Mouse (Mus musculus) Muller cell, postnatal 12 days (primary cell): ENCODE results near the gene Ubb.

Source experiments
- DNase-seq: peaks from one replicate; pipeline ENCODE4 v3.0.0-alpha.2; 2015; ENCODE audit errors: inconsistent ontology term

The Ubb gene

GRCm38 (mm10) chr11:62551226-62552119, 502 bp downstream of the Ubb start:
- DNase-seq: peak; percentile 99

- no peak for DNase-seq
These were observed 2.2 kb downstream of the Ubb start for GRCm38 (mm10) chr11:62553186-62553585.

GRCm38 (mm10) chr11:62553633-62554032, 2.7 kb downstream of the Ubb start:
- no peak for DNase-seq

GRCm38 (mm10) chr11:62554163-62554855, 3.3 kb downstream of the Ubb start:
- no peak for DNase-seq

GRCm38 (mm10) chr11:62554934-62555517, 4.1 kb downstream of the Ubb start:
- no peak for DNase-seq

- DNase-seq: no peak
These were observed 5.0 kb downstream of the Ubb start for GRCm38 (mm10) chr11:62555896-62556412.

- DNase-seq: no peak
These were observed 6.2 kb downstream of the Ubb start for GRCm38 (mm10) chr11:62557205-62557604.

- no peak for DNase-seq
These were observed 7.2 kb downstream of the Ubb start for GRCm38 (mm10) chr11:62558152-62558551.

- DNase-seq: no peak
These were observed 8.1 kb downstream of the Ubb start for GRCm38 (mm10) chr11:62558961-62559646.

- DNase-seq: peak; percentile 33
These were observed 9.6 kb downstream of the Ubb start for GRCm38 (mm10) chr11:62560463-62561016.

GRCm38 (mm10) chr11:62563590-62563989, 12.6 kb downstream of the Ubb start:
- DNase-seq: no peak

- no peak for DNase-seq
These were observed 14.8 kb downstream of the Ubb start for GRCm38 (mm10) chr11:62565747-62566146.

- no peak for DNase-seq
These were observed 15.2 kb downstream of the Ubb start for GRCm38 (mm10) chr11:62566211-62566610.

GRCm38 (mm10) chr11:62568300-62568699, 17.3 kb downstream of the Ubb start:
- DNase-seq: no peak

- no peak for DNase-seq
These were observed 23.2 kb downstream of the Ubb start, which contains the start of gene Trpv2 for GRCm38 (mm10) chr11:62573959-62574702. Trpv2 (plus strand) TSS chr11:62574486.

- no peak for DNase-seq
These were observed 23.7 kb downstream of the Ubb start for GRCm38 (mm10) chr11:62574703-62575085.

- DNase-seq: peak; percentile 68
These were observed 24.3 kb downstream of the Ubb start for GRCm38 (mm10) chr11:62575297-62575658.

GRCm38 (mm10) chr11:62575659-62576438, 24.9 kb downstream of the Ubb start:
- peak; percentile 51 for DNase-seq

- no peak for DNase-seq
These were observed 25.7 kb downstream of the Ubb start for GRCm38 (mm10) chr11:62576530-62577152.
